In the genomic region with DNA sequence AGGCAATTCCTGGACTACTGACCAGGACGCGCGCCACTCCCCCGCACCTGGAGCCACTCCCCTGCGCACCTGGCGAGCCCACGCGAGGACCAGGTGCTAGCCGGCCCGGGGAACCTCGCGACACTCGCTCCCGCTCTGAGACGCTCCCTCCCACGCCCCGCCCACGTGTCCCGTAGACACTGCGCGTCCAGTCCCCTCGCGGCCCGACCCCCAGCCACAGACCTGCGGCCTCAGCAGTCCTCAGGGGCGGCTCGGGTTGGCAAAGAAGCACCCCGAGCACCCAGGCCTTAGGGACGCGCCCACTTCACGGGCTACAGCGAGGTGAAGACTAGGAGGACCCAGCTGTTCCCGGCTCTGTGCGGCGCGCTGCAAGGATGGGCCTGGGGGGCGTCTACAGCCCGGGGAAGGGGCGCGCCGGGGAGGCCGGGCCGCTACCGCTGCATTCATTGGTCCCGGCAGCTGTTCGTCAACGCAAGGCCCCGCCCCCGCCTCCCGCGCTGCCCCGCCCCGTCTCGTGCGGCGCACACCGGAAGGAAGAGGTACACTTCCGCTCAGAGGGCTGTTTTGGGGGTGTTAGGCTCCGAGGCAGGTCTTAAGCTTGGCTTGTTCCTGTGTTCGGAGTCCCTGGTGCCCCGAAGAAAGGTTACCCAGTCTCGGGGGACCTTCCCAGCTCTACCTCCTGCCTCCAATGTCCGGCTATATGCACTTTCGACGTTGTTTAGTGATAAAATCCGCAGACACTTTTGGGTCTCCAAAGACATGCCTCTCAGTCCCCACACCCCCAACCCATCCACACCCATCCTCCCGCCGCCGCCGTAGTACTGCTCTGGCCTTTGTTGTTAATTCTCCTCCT, we compare ENCODE assay signal across 8 mouse cellular contexts. TPM values are rescaled to one million over a fixed set of nuclear protein-coding genes. Genes with fewer than 3 reads are reported as not detected.
DNase-seq lines count a peak whose midpoint lies in the region; ATAC-seq lines count a peak whose summit lies in the region.

A gene (minus strand): TSS at position 422 of the 853 bp plus-strand sequence.

- under 1% methylated on average over 65 of the region's 70 CpGs for WGBS in hindbrain, embryonic 13.5 days

- peak within 1 kb of the TSS; percentile 76 for H3K27ac ChIP-seq in hindbrain, embryonic 13.5 days

- H3K4me2 ChIP-seq in hindbrain, embryonic 13.5 days = peak within 1 kb of the TSS; percentile 93

- H3K9ac ChIP-seq in hindbrain, embryonic 13.5 days = peak within 1 kb of the TSS; percentile 90

- H3K4me1 ChIP-seq in hindbrain, embryonic 13.5 days (replicated peaks) = peaks cover 17% of the 10 kb centered on the region

- peak; percentile 92 for DNase-seq in T-cell, adult 2 months (ENCODE audit: low spot score)
- DNase-seq in cerebellum, postnatal 14 days = peak; percentile 94 to 95
- DNase-seq in frontal cortex, postnatal 14 days (ENCODE audit: low spot score in 2 of 2) = peak; percentile 80 to 88
- peak; percentile 87 to 88 for DNase-seq in layer of hippocampus, postnatal 36 days
- DNase-seq in lung, postnatal 25 days (ENCODE audit: low spot score) = peak; percentile 83
- peak; percentile 92 for DNase-seq in retina, embryonic 14.5 days (ENCODE audit: low spot score)
- DNase-seq in thymus, postnatal 4 days = peak; percentile 97

- H3K9me3 ChIP-seq in hindbrain, embryonic 13.5 days = no peaks in the 10 kb centered on the region

- peaks cover 22% of the 10 kb centered on the region for H3K36me3 ChIP-seq in hindbrain, embryonic 13.5 days

- H3K4me3 ChIP-seq in hindbrain, embryonic 13.5 days = peak within 1 kb of the TSS; percentile 90

- H3K27me3 ChIP-seq in hindbrain, embryonic 13.5 days = no peaks in the 10 kb centered on the region; the same call in 1 of the 2 replicates

- ATAC-seq in hindbrain, embryonic 13.5 days (ENCODE audit: low FRiP score) = peak; percentile 98

RNA-seq across cellular contexts. Expression of the gene that starts here (rescaled TPM):
- 36.4 and 42.5 TPM in 2 replicates for polyA plus RNA-seq in hindbrain, embryonic 13.5 days (2015; fragmentation: Nextera tagmentation; extraction: Ambion mirVana)
- total RNA-seq in layer of hippocampus, postnatal 36 days (2021) = 100 to 1,000 TPM in 1 of 2 experiments, 10 to 100 TPM in 1; 93.5 to 103 TPM

Comparison
In these comparisons a context has a peak if more than half of its experiments do, and no peak if none do; other contexts are left out.
1. Peak in every context shown above with its lines: DNase-seq, ATAC-seq, H3K4me3 ChIP-seq and H3K27ac ChIP-seq.